Mouse (Mus musculus) liver, embryonic 14.5 days (tissue): Measurements from ENCODE around the gene Scrn1.

Experiments
- CTCF ChIP-seq: IDR thresholded peaks from 2 replicates; pipeline ENCODE4 v1.5.1; 2016; ENCODE audit warnings: antibody characterized with exemption, low read depth, control low read depth
- EP300 ChIP-seq: IDR thresholded peaks from 2 replicates; pipeline ENCODE4 v1.6.1; 2016; ENCODE audit warnings: antibody characterized with exemption, low read depth

DNA sequence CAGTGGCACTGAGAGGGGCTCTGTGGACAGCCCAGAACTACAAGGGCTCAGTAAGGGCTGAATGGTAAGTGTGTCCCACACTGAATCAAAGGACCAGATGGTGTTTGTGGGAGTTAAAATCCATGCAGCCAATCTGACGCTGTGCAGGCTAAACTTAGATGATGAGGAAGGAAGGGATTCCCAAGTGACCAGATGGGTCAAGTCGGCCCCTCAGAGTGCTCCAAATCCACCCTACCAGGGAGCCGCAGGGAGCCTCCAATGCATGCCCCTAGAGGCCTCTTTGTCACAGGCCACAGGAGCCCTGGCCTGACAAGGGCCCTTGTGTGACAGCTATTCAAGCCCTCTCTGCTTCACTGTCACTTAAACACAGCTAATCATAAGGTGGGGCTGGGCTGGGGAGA lies 27.5 kb downstream of the Scrn1 start:
- TF ChIP-seq CTCF (no peak), EP300 (no peak)
